Mouse (Mus musculus): ENCODE results near the gene Slc37a3. TPM values are rescaled to one million over a fixed set of nuclear protein-coding genes. Genes with fewer than 3 reads are reported as not detected.

Gene Slc37a3
- polyA plus RNA-seq, 1 experiment from 2014 or later, result 56.3 TPM

Other genes starting within 250 kb of the Slc37a3 start
- gene Kdm7a, start 170.9 kb downstream of the Slc37a3 start, polyA plus RNA-seq (2015; fragmentation: Nextera tagmentation; extraction: Ambion mirVana), result 9.6 and 10.4 TPM in 2 replicates
- gene Rab19, start 3.5 kb upstream of the Slc37a3 start, polyA plus RNA-seq (2015; fragmentation: Nextera tagmentation; extraction: Ambion mirVana), result 0.29 and 0.31 TPM in 2 replicates
- 171 and 175 TPM in 2 replicates for gene Mkrn1, start 42.8 kb upstream of the Slc37a3 start, polyA plus RNA-seq (2015; fragmentation: Nextera tagmentation; extraction: Ambion mirVana)
- gene Dennd2a, start 180.2 kb upstream of the Slc37a3 start, polyA plus RNA-seq (2015; fragmentation: Nextera tagmentation; extraction: Ambion mirVana), result 19.6 and 22.8 TPM in 2 replicates
- 35.7 and 39.0 TPM in 2 replicates for gene Adck2, start 196.2 kb upstream of the Slc37a3 start, polyA plus RNA-seq (2015; fragmentation: Nextera tagmentation; extraction: Ambion mirVana)
- 0.79 TPM in 1 of 2 replicates, not detected in the other for gene Gm42420, start 208.1 kb upstream of the Slc37a3 start, polyA plus RNA-seq (2015; fragmentation: Nextera tagmentation; extraction: Ambion mirVana)
- gene Ndufb2, start 214.9 kb upstream of the Slc37a3 start, polyA plus RNA-seq (2015; fragmentation: Nextera tagmentation; extraction: Ambion mirVana), result 325 and 354 TPM in 2 replicates

All from forebrain, embryonic 13.5 days (tissue).